Mouse (Mus musculus) frontal cortex, adult (tissue): ENCODE measurements around the gene Porcn.

Experiments used
- ATAC-seq: cut with Nextera tagmentation; 2 replicates; pipeline ENCODE4 v1.9.2; 2017; ENCODE audit warnings: mild to moderate bottlenecking, moderate library complexity, mixed read lengths; ENCODE audit not compliant: low TSS enrichment

Gene Porcn

DNA sequence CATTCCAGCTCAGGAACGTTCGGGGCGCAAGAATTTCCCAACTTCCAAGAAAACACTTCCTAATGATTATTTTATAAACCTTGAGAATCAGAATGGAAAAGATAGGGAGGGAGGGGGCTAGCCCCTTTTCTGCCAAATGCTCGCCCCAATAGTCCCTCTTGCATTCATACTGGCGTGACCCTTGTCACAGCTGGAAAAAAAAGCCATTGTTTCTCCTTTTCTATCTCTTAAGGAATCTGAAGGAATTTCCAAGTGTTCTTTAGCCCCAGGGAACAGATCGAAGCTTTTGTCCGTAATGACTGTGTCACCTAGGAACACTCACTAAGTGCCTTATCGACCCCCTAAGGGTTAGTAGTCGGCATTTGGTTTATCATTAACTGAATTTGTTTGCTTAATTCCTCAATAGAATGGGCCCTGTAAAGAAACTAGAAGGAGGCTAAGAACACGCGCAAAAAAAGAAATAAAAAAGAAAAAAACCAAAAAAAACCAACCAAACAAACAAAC, 421 bp upstream of the Porcn start:
- no peak for ATAC-seq

- ATAC-seq = peak; percentile 45
These were observed 774 bp downstream of the Porcn start for GRCm38 (mm10) chrX:8205551-8205950.

- no peak for ATAC-seq
These were observed 1.2 kb downstream of the Porcn start for GRCm38 (mm10) chrX:8205088-8205487.

GRCm38 (mm10) chrX:8204076-8204475, 2.2 kb downstream of the Porcn start:
- ATAC-seq = no peak

DNA sequence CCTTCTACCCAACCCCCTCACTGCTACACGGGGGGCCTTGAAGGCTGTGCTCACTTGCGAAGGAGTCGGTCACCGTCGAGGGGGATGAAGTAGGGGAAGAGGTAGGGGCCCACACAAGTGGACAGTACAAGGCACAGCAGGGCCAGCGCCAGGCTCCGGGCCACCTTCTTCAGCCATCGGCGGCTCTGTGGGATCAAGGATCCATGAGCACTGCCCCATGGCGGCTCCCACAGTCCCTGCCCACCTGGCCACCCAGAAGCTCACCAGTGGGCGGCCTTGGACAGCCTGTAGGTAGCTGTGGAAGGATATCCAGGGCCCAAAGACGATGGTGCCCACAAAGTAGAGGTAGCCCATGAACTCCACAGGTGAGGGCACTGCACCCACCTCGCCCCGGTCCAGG, 3.2 kb downstream of the Porcn start:
- ATAC-seq = no peak

DNA sequence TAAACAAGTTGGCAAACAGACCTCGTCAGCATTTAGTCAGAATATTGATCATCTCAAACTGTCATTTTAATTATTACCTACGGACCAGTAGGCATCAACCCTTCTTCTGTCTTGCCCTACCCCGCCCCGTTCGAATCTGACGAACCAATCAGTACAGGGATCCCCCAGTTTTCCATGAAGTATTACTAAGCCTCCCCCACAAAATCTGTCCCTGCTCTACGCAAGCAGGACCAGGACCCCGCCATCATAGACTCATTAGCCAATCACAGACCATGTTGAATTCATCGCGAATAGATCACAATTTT, 13.0 kb downstream of the Porcn start, which contains the start of gene Ebp:
TSS of gene Ebp (minus strand) at position 94 of the 305 bp plus-strand sequence.
- ATAC-seq = peak; percentile 76

GRCm38 (mm10) chrX:8192640-8193418, 13.5 kb downstream of the Porcn start:
- peak; percentile 98 for ATAC-seq

DNA sequence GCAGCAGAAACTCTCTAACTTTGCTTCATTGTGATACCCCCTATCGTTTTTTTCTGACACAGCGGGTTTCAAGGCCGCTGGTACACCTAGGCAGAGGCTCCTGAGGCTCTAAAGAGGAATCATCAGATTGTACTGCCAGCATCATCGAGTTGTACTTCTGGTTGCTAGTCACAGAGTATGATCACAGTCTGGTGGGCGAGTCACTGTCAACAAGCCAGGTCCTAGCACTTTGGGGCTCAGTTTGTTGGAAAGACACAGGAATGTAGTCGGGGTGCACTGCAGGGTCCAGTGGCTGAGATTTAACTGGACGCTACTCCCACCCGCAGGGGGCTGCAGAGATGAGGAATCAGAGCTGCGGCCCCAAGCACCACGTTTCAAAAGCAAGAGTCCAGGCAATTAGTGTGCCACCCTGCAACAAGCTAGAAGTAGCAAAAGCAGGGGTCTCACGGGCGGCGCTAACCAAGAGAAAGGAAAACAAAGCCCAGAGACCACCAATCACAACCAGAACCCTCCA, 14.1 kb downstream of the Porcn start:
- ATAC-seq = peak; percentile 19; the same call in 1 of the 2 replicates

GRCm38 (mm10) chrX:8182871-8183540, 23.3 kb downstream of the Porcn start:
- no peak for ATAC-seq

DNA sequence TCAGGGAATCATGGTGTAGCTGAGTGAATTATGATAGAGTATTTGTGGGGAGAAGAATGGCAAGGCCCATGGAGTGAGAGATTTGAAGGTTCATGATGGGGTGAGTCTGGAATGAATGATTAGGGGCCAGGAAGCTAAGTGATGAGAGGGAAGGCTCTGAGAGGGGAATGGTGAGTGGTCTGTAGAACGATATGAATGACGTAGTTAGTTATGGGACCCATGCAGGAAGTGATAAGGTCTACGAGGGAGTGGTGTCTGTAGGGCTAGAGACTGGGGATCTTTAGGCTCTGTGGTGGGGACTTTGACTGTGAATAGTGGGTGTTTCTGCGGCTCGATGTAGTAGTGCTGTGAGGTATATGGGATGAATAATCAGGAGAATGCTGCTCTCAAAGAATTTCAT, 26.7 kb downstream of the Porcn start:
- ATAC-seq = no peak

- no peak for ATAC-seq
These were observed 27.5 kb downstream of the Porcn start for GRCm38 (mm10) chrX:8178871-8179270.

- ATAC-seq = peak; percentile 95
These were observed 30.6 kb downstream of the Porcn start, which contains the start of gene Tbc1d25 for GRCm38 (mm10) chrX:8175504-8176385. TSS of gene Tbc1d25 (minus strand) at chrX:8176181.

DNA sequence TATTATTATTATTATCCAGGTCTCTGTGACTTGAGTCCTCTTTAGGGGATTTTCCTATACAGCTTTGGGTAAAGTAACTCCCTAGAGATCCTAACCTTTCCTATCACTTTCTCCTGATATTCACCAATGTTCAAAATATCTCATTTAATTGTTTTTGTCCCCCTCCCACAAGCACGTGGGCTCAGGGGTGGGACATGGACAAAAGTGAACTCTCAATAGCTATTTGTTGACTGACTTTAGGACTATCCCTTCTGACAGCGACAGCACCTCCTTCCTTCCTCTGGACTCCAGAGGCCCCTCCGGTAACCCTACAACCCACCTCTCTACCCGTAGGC, 31.2 kb downstream of the Porcn start:
- no peak for ATAC-seq

DNA sequence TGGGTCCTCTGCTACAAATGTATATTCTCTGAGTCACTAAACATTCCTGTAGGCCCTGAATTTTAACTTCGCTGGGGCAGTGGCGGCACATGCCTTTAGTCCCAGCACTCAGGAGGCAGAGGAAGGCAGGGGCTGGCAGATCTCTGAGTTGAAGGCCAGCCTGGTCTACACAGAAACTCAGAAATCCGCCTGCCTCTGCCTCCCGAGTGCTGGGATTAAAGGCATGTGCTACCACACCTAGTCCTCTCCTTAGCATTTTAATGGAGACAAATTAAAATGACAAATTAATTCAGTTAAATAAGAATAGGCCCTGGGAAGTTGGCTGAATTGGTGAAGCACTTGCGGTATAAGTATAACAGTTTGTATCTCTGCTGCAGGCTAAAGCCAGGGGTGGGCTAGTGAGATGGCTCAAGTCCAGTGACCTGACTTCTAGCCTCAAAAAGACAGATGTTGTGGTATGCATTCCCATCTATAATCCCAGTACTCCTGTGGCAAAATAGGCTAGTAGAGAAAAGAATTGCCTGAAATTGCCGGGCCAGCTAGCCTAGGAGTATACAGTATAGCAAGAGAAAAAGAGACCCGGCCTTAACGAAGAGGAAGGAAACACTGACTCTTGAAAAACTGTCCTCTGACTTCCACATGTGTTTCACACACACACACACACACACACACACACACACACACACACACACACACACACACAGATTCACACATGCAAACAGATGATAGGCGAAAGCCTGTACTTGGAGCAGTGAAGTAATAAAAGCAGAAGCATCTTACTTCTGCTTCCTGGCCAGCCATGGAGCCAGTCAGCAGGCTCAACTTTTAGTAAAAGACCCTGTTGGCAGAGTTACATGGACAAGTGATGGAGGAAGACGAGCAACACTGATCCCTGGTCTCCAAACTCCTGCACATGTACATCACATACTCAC, 38.3 kb downstream of the Porcn start:
- no peak for ATAC-seq

DNA sequence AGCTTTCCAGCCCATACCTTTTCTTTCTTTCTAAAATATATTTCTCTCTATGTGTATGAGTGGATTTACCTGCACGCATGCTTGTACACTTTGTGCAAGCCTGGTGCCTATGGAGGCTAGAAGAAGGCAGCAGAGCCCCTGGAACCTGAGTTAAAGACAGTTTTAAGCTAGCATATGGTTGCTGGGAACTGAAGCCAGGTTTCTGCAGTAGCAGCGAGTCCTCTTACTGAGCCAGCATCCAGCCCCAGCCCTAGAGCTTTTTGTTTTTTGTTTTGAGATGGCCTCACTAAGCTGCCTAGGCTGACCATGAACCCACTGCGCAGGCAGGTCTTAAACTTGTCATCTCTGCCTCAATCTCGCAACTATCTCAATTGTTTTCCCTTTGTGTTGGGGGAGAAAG, 41.9 kb downstream of the Porcn start:
- ATAC-seq = no peak

GRCm38 (mm10) chrX:8163076-8163475, 43.2 kb downstream of the Porcn start:
- ATAC-seq = peak; percentile 88

DNA sequence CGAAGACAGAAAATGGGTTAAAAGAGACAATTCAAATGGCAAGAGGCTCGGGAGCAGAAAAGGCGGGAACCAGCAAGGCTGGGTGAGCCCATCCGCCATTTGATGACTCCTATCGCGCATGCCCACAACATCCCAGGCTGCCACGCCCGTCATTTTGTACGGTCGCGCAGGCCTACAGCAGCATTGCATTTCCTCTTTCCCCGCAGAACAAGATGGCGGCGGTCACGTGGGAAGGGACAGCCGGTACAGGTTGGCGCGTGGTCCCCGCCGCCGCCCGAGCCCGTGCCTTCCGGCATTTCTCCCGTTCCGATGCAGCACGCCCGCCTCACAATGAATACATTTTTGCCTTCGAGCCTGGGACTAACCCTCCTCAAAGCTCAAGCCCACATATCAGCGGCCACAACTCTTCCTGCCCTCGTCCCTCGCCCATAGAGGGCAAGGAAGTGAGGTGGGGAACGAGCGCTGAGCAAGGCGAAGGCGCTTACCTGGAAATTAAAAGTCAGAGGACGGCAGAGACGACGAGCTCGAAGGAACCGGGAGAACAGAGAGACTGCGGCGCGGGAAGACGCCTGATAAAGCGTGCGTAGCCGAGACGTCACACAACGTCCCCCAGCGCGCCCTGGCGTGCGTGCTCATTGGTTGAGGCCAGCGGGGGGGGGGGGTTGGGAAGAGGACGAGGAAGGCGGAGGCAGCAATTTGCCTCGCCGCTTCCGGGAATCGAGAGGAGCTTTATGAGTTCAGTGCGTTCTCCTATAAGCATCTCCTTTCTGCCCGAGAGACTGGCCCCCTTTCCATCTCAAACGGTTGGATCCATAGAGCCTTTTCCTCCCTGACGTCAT, 61.0 kb downstream of the Porcn start, which contains the start of gene Rbm3:
TSS of gene Rbm3 (minus strand) at position 728 of the 839 bp plus-strand sequence.
- peak; percentile 97 for ATAC-seq
